Mouse (Mus musculus) forebrain, embryonic 12.5 days (tissue): ENCODE measurements at regions not wholly inside any gene's neighbourhood (a gene's known extent, or its start where the extent isn't known, plus 50 kb on each side); places are given as distances from the start of the nearest gene placed in this dataset.
A peak's percentile ranks its signal among the peaks of the same experiment; 100 is the strongest.
"Not testable (repeated sequence)": the region's sequence is repeated elsewhere in the genome, so short reads cannot be mapped to it uniquely, and the experiment has no call there.

ENCODE experiments used
- ATAC-seq: fragments of 200-750 bp; cut with Nextera tagmentation; 2 replicates; pipeline ENCODE4 v1.8.0; 2017; ENCODE audit warnings: moderate TSS enrichment; ENCODE audit not compliant: low FRiP score
- H3K27ac ChIP-seq: fragments of 300-500 bp; sonication (generic); 2 replicates; pipeline ENCODE4 v1.5.1; 2016; ENCODE audit warnings: mild to moderate bottlenecking
- H3K27me3 ChIP-seq: fragments of 300-500 bp; sonication (generic); 2 replicates; pipeline ENCODE4 v1.6.1; 2016; ENCODE audit warnings: mild to moderate bottlenecking
- H3K36me3 ChIP-seq: fragments of 300-500 bp; sonication (generic); replicated peaks from 2 replicates; pipeline ENCODE4 v1.6.1; 2016; ENCODE audit warnings: mild to moderate bottlenecking
- H3K4me1 ChIP-seq: fragments of 300-500 bp; sonication (generic); 2 replicates; pipeline ENCODE4 v1.6.1; 2016
- H3K4me2 ChIP-seq: fragments of 300-500 bp; sonication (generic); 2 replicates; pipeline ENCODE4 v1.6.1; 2016; ENCODE audit warnings: mild to moderate bottlenecking, moderate library complexity
- H3K4me3 ChIP-seq: fragments of 300-500 bp; sonication (generic); replicated peaks from 2 replicates; pipeline ENCODE4 v1.5.1; 2016; ENCODE audit warnings: mild to moderate bottlenecking
- H3K9ac ChIP-seq: fragments of 300-500 bp; sonication (generic); 2 replicates; pipeline ENCODE4 v1.6.1; 2016; ENCODE audit warnings: mild to moderate bottlenecking
- H3K9me3 ChIP-seq: fragments of 300-500 bp; sonication (generic); 2 replicates; pipeline ENCODE4 v1.6.1; 2016
- WGBS: fragments of 180-500 bp; shearing (Covaris S2); methylation state at CpG from one replicate; pipeline ENCODE4 v1.1.7; 2016; 5-methylcytosine and 5-hydroxymethylcytosine counted together

GRCm38 (mm10) chr2:166516261-166516660 lies 197.4 kb downstream of the Prex1 start:
- H3K4me2 ChIP-seq = no peak overlapping the region
- peaks cover 51% of the 10 kb centered on the region for H3K27me3 ChIP-seq
- 65% methylated on average over 1 of the region's 1 CpGs for WGBS
- peaks cover 21% of the 10 kb centered on the region for H3K4me1 ChIP-seq
- H3K9ac ChIP-seq = no peak overlapping the region
- no peaks in the 10 kb centered on the region for H3K9me3 ChIP-seq
- H3K36me3 ChIP-seq = no peaks in the 10 kb centered on the region
- peak overlapping the region; percentile 69 for H3K27ac ChIP-seq
- ATAC-seq = no peak
- no peak overlapping the region for H3K4me3 ChIP-seq

- no peak for ATAC-seq
- WGBS = 67% methylated on average over 8 of the region's 8 CpGs
- Histone ChIP-seq H3K4me3 (no peak overlapping the region), H3K4me2 (no peak overlapping the region), H3K9ac (no peak overlapping the region), H3K9me3 (no peaks in the 10 kb centered on the region), H3K4me1 (peaks cover 21% of the 10 kb centered on the region), H3K36me3 (no peaks in the 10 kb centered on the region), H3K27me3 (peaks cover 43% of the 10 kb centered on the region), H3K27ac (no peak overlapping the region)
Observed at GRCm38 (mm10) chr2:166514664-166515063, 199.0 kb downstream of the Prex1 start.

DNA sequence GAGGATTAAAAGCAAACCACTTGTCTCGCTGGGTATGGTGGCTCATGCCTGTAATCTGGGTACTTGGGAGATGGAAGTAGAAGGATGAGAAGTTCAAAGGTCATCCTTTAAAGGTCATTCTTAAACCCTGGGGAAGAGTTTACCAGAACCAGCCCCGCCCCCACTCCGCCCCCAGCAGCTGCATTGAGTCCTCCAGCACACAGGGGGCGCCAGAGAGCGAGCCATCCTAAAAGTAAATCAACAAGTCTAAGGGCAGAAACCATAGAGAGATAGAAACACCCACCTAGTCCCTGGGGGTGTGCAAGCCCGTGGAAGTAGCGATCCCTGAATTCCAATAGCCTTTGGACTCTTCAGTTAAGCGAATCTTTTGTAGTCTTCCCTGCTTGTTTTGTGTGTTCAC lies 201.1 kb downstream of the Prex1 start:
- H3K36me3 ChIP-seq = no peaks in the 10 kb centered on the region
- H3K4me3 ChIP-seq = no peak overlapping the region
- no peak overlapping the region for H3K27ac ChIP-seq
- peaks cover 7% of the 10 kb centered on the region; the same call in 1 of the 2 replicates for H3K9me3 ChIP-seq
- no peak for ATAC-seq
- no peak overlapping the region for H3K9ac ChIP-seq
- WGBS = 76% methylated on average over 8 of the region's 8 CpGs
- peaks cover 15% of the 10 kb centered on the region for H3K4me1 ChIP-seq
- no peak overlapping the region for H3K4me2 ChIP-seq
- peaks cover 27% of the 10 kb centered on the region; the same call in 1 of the 2 replicates for H3K27me3 ChIP-seq

DNA sequence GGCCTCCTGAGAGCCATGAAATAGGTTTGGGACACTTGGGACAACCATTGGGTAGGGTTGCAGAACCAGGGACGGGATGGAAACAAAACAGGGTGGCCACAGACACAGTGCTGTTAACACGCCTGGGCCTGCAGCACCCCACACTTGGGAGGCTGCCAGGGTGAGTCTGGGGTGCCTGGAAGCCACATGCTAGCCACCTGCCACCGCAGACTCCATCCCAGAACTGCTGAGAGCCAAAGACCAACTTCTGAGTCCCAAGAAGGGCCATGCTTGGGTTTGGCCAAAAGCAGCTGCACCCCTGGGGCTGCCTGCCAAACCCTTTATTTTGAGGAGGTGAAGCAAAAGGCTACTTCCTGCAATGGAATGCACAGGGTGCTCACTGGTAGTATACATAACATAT lies 202.2 kb downstream of the Prex1 start:
- H3K4me3 ChIP-seq, ATAC-seq, H3K4me2 ChIP-seq, H3K27ac ChIP-seq, H3K36me3 ChIP-seq, H3K9ac ChIP-seq, H3K4me1 ChIP-seq, H3K9me3 ChIP-seq: not testable (repeated sequence)
- 86% methylated on average over 3 of the region's 3 CpGs for WGBS
- peaks cover 27% of the 10 kb centered on the region; the same call in 1 of the 2 replicates for H3K27me3 ChIP-seq

- Histone ChIP-seq H3K27me3 (peaks cover 23% of the 10 kb centered on the region; the same call in 1 of the 2 replicates), H3K4me2 (no peak overlapping the region), H3K9ac (no peak overlapping the region), H3K4me3 (no peak overlapping the region), H3K9me3 (peaks cover 7% of the 10 kb centered on the region; the same call in 1 of the 2 replicates), H3K27ac (no peak overlapping the region), H3K36me3 (no peaks in the 10 kb centered on the region), H3K4me1 (peaks cover 3% of the 10 kb centered on the region; the same call in 1 of the 2 replicates)
- ATAC-seq = no peak
- 89% methylated on average over 4 of the region's 4 CpGs for WGBS
Observed at GRCm38 (mm10) chr2:166510776-166511175, 202.9 kb downstream of the Prex1 start.

GRCm38 (mm10) chr2:166509591-166509990 lies 204.0 kb downstream of the Prex1 start:
- H3K27me3 ChIP-seq = peaks cover 14% of the 10 kb centered on the region; the same call in 1 of the 2 replicates
- H3K9me3 ChIP-seq = peaks cover 7% of the 10 kb centered on the region; the same call in 1 of the 2 replicates
- no peak overlapping the region for H3K9ac ChIP-seq
- H3K4me3 ChIP-seq = no peak overlapping the region
- no peak for ATAC-seq
- peaks cover 11% of the 10 kb centered on the region for H3K4me1 ChIP-seq
- WGBS = 92% methylated on average over 10 of the region's 10 CpGs
- no peak overlapping the region for H3K27ac ChIP-seq
- H3K36me3 ChIP-seq = no peaks in the 10 kb centered on the region
- H3K4me2 ChIP-seq = no peak overlapping the region

DNA sequence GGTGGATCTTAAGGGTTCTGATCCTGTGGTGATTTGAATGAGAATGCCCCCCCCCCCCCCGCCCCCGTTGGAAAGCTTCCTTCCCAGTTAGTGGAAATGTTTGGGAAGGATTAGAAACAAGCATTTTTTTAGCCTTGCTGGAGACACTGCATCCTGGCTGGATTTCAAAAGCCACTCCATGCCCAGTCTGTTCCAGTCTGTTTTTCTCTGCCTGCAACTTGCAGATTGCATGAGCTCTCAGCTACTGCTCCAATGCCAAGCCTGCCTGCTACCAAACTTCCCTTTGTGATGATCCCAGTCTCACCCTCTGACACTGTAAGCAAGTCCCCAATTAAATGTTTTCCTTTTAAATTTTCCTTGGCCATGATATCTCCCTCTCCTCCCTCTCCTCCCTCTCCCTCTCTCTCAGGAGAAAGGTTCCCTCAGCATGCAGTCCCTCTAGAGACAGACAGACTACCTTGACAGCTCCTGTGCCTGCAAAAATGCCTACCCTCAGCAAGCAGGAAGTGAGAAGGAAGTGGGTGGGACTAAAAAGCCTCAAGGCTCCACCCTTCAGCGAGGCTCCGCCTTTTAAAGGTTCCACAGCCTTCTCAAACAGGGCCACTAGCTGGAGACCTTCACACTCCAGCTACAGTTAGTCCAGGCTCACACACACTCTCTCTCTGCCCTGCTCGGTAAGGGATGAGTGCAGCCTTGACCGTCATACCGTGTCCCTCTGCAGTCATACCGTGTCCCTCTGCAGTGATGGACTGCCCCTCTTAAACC lies 204.8 kb downstream of the Prex1 start:
- Histone ChIP-seq H3K36me3 (no peaks in the 10 kb centered on the region), H3K4me1 (peaks cover 16% of the 10 kb centered on the region)
- 83% methylated on average over 8 of the region's 8 CpGs for WGBS

DNA sequence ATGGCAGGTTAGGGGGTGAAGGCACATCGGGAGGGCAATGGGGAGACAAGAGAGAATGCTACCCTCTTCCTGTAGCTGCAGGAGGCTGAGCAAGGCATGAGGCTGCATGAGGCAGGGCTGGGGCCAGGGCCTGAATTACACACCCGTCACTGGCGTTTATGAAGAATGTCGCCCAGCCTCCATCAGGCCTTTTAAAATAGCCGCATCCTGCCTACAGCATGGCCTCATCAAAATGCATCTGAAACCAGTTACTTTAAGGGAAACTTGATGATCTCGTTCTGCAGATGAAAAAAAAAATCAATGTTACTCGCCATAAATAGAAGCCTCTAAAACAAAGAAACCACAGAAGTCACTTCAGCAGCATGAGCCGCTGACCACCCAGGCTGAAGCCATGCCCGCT lies 208.3 kb downstream of the Prex1 start:
- Histone ChIP-seq H3K4me1 (peaks cover 21% of the 10 kb centered on the region), H3K27ac (no peak overlapping the region)

More for the DNA sequence above, 204.8 kb downstream of the Prex1 start:
- Histone ChIP-seq H3K27me3 (peaks cover 7% of the 10 kb centered on the region; the same call in 1 of the 2 replicates), H3K9ac (no peak overlapping the region), H3K9me3 (peaks cover 7% of the 10 kb centered on the region; the same call in 1 of the 2 replicates), H3K4me2 (no peak overlapping the region), H3K27ac (no peak overlapping the region), H3K4me3 (no peak overlapping the region)
- no peak for ATAC-seq

DNA sequence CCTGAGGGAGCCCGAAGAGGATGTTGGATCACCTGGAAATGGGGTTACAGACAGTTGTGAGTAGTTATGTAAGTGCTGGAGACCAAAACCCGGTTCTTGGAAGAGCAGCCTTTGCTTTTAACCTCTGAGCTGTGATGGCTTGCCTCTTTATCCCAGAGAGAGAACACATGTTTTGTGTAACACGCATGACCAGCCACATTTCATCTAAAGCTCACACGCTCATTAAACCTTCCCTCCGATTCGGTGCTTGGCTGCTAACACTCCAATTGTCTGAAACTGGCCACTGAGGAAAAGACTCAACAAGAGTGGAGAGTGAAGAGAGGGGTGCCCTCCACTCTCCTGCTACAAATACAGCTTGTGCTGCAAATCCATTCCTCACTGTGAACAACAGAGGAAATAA lies 210.0 kb downstream of the Prex1 start:
- Histone ChIP-seq H3K4me3 (no peak overlapping the region), H3K27ac (peak overlapping the region; percentile 36; the same call in 1 of the 2 replicates), H3K4me2 (no peak overlapping the region), H3K36me3 (no peaks in the 10 kb centered on the region), H3K4me1 (peaks cover 21% of the 10 kb centered on the region), H3K27me3 (no peaks in the 10 kb centered on the region; the same call in 1 of the 2 replicates), H3K9me3 (0 out of 2 replicates have a peak, but pooled peaks cover 3% of the 10 kb centered on the region), H3K9ac (no peak overlapping the region)
- ATAC-seq = no peak
- 55% methylated on average over 6 of the region's 6 CpGs for WGBS

More for the DNA sequence above, 208.3 kb downstream of the Prex1 start:
- Histone ChIP-seq H3K4me3 (no peak overlapping the region), H3K9me3 (peaks cover 7% of the 10 kb centered on the region; the same call in 1 of the 2 replicates), H3K9ac (no peak overlapping the region), H3K27me3 (no peaks in the 10 kb centered on the region; the same call in 1 of the 2 replicates), H3K4me2 (no peak overlapping the region), H3K36me3 (no peaks in the 10 kb centered on the region)
- 66% methylated on average over 9 of the region's 9 CpGs for WGBS
- ATAC-seq = no peak

GRCm38 (mm10) chr2:166492895-166493294 lies 220.7 kb downstream of the Prex1 start:
- Histone ChIP-seq H3K4me2 (no peak overlapping the region), H3K27me3 (no peaks in the 10 kb centered on the region), H3K9me3 (no peaks in the 10 kb centered on the region), H3K4me3 (no peak overlapping the region), H3K36me3 (no peaks in the 10 kb centered on the region), H3K9ac (no peak overlapping the region), H3K4me1 (peaks cover 32% of the 10 kb centered on the region), H3K27ac (no peak overlapping the region)
- no peak for ATAC-seq
- 89% methylated on average over 12 of the region's 12 CpGs for WGBS

GRCm38 (mm10) chr2:166492421-166492820 lies 221.2 kb downstream of the Prex1 start:
- no peak for ATAC-seq
- Histone ChIP-seq H3K27ac (no peak overlapping the region), H3K4me1 (peaks cover 36% of the 10 kb centered on the region), H3K36me3 (no peaks in the 10 kb centered on the region), H3K4me3 (no peak overlapping the region), H3K27me3 (no peaks in the 10 kb centered on the region), H3K4me2 (no peak overlapping the region), H3K9me3 (no peaks in the 10 kb centered on the region), H3K9ac (no peak overlapping the region)
- WGBS = 86% methylated on average over 12 of the region's 12 CpGs

DNA sequence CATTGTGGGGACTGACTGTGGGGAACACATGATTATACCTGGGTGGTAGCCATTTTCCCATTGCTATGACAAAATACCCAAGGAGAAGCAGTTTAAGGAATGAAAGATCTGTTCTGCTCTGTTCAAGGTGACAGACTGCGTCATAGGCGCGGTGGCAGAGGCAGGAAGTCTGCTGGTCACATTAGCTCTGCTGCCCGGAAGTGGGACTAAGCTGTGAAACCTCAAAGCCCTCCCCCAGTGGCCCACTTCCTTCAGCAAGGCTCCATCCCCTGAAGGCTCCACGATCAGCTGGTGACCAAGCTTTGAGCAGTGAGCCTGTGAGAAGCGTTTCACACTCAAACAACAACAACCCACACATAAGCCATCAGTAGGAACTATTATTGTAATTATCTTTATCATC lies 221.8 kb downstream of the Prex1 start:
- WGBS = 85% methylated on average over 6 of the region's 6 CpGs
- H3K4me1 ChIP-seq = peaks cover 42% of the 10 kb centered on the region
- no peak for ATAC-seq

More for the DNA sequence above, 221.8 kb downstream of the Prex1 start:
- Histone ChIP-seq H3K9ac (no peak overlapping the region), H3K27ac (no peak overlapping the region), H3K4me3 (no peak overlapping the region), H3K27me3 (no peaks in the 10 kb centered on the region), H3K36me3 (no peaks in the 10 kb centered on the region), H3K4me2 (no peak overlapping the region), H3K9me3 (no peaks in the 10 kb centered on the region)
